Mouse (Mus musculus) midbrain, embryonic 10.5 days (tissue): ENCODE measurements around the gene Dzip1l. TPM values are rescaled to one million over a fixed set of nuclear protein-coding genes. Genes with fewer than 3 reads are reported as not detected.
A peak's percentile ranks its signal among the peaks of the same experiment; 100 is the strongest.

Source experiments
- DNase-seq: peaks from one replicate; pipeline ENCODE4 v3.0.0-alpha.2; 2017; ENCODE audit warnings: low spot score
- H3K27ac ChIP-seq: fragments of 300-500 bp; sonication (generic); replicated peaks from 2 replicates; pipeline ENCODE4 v1.5.1; 2016; ENCODE audit warnings: mild to moderate bottlenecking
- H3K27me3 ChIP-seq: fragments of 300-500 bp; sonication (generic); 2 replicates; pipeline ENCODE4 v1.6.1; 2016; ENCODE audit warnings: low read depth, mild to moderate bottlenecking; ENCODE audit not compliant: poor library complexity, severe bottlenecking
- H3K36me3 ChIP-seq: fragments of 300-500 bp; sonication (generic); 2 replicates; pipeline ENCODE4 v1.6.1; 2016; ENCODE audit warnings: mild to moderate bottlenecking, moderate library complexity
- H3K4me1 ChIP-seq: fragments of 300-500 bp; sonication (generic); 2 replicates; pipeline ENCODE4 v1.6.1; 2016
- H3K4me3 ChIP-seq: fragments of 300-500 bp; sonication (generic); 2 replicates; pipeline ENCODE4 v1.5.1; 2016; ENCODE audit warnings: mild to moderate bottlenecking, moderate library complexity
- H3K9me3 ChIP-seq: fragments of 300-500 bp; sonication (generic); replicated peaks from 2 replicates; pipeline ENCODE4 v1.6.1; 2016; ENCODE audit warnings: mild to moderate bottlenecking
- WGBS: fragments of 180-500 bp; shearing (Covaris S2); methylation state at CpG from one replicate; pipeline ENCODE4 v1.1.7; 2016; 5-methylcytosine and 5-hydroxymethylcytosine counted together
- polyA plus RNA-seq: library from polyadenylated mRNA; unstranded; fragments of >200 nt; fragmentation: Nextera tagmentation; extraction: Ambion mirVana; gene quantifications from 2 replicates; pipeline ENCODE4 v1.2.1, GENCODE M21; 2016

Gene Dzip1l
- polyA plus RNA-seq, 1 experiment from 2014 or later: 26.3 TPM

- DNase-seq: no peak
- Histone ChIP-seq H3K27ac (peak overlapping the region; percentile 96), H3K9me3 (no peaks in the 10 kb centered on the region), H3K36me3 (peaks cover 23% of the 10 kb centered on the region), H3K4me3 (peak overlapping the region; percentile 79), H3K4me1 (peaks cover 44% of the 10 kb centered on the region), H3K27me3 (no peaks in the 10 kb centered on the region)
- under 1% methylated on average over 11 of the region's 11 CpGs for WGBS
Measured at GRCm38 (mm10) chr9:99630071-99630470, 775 bp downstream of the Dzip1l start.

- no peaks in the 10 kb centered on the region for H3K27me3 ChIP-seq
- peak overlapping the region; percentile 79 for H3K4me3 ChIP-seq
- 52% methylated on average over 9 of the region's 9 CpGs for WGBS
- H3K36me3 ChIP-seq: peaks cover 28% of the 10 kb centered on the region
- DNase-seq: peak; percentile 22
- H3K9me3 ChIP-seq: no peaks in the 10 kb centered on the region
- H3K27ac ChIP-seq: peak overlapping the region; percentile 96
- peaks cover 44% of the 10 kb centered on the region for H3K4me1 ChIP-seq
Measured at GRCm38 (mm10) chr9:99630528-99631125, 1.3 kb downstream of the Dzip1l start.

DNA sequence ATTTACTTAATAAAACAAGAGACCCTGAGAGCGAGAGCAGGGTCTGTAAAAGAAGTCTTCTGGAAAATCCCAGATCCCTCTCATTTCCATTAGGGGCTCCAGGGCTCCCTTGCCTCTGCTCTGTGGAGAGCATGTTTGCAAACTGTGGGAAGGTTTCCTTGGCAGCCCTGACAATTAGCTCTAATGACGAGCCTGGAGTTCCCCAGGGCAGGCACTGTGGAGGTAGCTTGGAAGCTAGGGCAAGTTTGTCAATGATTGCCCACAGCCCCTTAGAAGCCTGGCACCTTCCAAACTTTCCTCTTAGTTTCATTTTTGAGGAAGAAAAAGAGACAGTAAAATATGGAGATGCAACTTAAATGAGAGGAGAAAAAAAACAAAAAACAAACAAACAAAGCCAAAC, 2.5 kb downstream of the Dzip1l start:
- H3K27ac ChIP-seq: peak overlapping the region; percentile 65
- 33% methylated on average over 2 of the region's 2 CpGs for WGBS

GRCm38 (mm10) chr9:99632264-99632663, 3.0 kb downstream of the Dzip1l start:
- WGBS: 46% methylated on average over 8 of the region's 8 CpGs
- peak; percentile 48 for DNase-seq
- Histone ChIP-seq H3K4me1 (peaks cover 44% of the 10 kb centered on the region), H3K36me3 (peaks cover 45% of the 10 kb centered on the region), H3K9me3 (no peaks in the 10 kb centered on the region), H3K27me3 (no peaks in the 10 kb centered on the region), H3K4me3 (peak overlapping the region; percentile 79), H3K27ac (peak overlapping the region; percentile 65)

More for the DNA sequence above, 2.5 kb downstream of the Dzip1l start:
- H3K27me3 ChIP-seq: no peaks in the 10 kb centered on the region
- no peaks in the 10 kb centered on the region for H3K9me3 ChIP-seq
- H3K4me1 ChIP-seq: peaks cover 44% of the 10 kb centered on the region
- peak overlapping the region; percentile 79 for H3K4me3 ChIP-seq
- peaks cover 40% of the 10 kb centered on the region for H3K36me3 ChIP-seq
- peak; percentile 19 for DNase-seq

DNA sequence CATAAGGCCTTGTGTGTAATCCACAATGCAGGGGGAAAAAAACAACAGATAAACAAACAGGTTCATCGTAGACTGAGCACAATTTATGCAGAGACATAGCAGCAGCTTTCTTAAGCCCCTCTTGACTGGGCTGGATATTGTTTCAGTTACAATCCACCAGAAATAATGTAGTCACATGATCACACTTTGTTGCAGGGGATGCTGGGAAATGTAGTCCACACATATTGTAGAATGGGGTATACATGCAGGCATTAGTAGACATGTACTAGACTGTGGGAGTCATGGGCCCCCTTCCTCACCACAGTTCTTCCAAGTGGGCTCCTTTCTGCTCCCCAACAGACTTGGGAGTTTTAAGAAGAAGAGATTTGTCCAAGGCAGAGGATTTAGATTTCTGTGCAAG, 7.5 kb downstream of the Dzip1l start:
- peaks cover 87% of the 10 kb centered on the region for H3K36me3 ChIP-seq
- no peaks in the 10 kb centered on the region for H3K27me3 ChIP-seq
- no peaks in the 10 kb centered on the region for H3K9me3 ChIP-seq
- H3K4me1 ChIP-seq: peaks cover 15% of the 10 kb centered on the region
- WGBS: 86% methylated on average over 1 of the region's 1 CpGs
- no peak overlapping the region for H3K4me3 ChIP-seq
- no peak overlapping the region for H3K27ac ChIP-seq
- DNase-seq: no peak

DNA sequence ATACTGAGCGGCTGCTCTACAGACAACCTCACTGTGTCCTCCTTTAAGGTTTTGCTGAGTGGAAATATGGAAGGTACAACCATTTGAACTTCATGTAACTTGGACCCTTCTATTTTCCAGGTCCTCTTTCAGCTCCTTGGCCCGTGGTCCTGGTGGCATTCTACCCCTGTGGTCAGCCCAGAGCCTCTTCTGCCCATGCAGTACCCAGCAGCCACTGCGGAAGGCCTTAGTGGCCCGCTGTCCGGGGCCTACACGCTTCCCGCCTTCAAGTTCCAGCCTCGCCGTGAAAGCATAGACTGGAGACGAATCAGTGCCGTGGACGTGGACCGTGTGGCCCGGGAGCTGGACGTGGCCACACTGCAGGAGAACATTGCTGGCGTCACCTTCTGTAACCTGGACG, 7.9 kb downstream of the Dzip1l start:
- Histone ChIP-seq H3K27ac (no peak overlapping the region), H3K36me3 (peaks cover 92% of the 10 kb centered on the region), H3K4me3 (no peak overlapping the region), H3K27me3 (no peaks in the 10 kb centered on the region), H3K4me1 (peaks cover 10% of the 10 kb centered on the region), H3K9me3 (no peaks in the 10 kb centered on the region)
- no peak for DNase-seq
- WGBS: 97% methylated on average over 17 of the region's 17 CpGs

DNA sequence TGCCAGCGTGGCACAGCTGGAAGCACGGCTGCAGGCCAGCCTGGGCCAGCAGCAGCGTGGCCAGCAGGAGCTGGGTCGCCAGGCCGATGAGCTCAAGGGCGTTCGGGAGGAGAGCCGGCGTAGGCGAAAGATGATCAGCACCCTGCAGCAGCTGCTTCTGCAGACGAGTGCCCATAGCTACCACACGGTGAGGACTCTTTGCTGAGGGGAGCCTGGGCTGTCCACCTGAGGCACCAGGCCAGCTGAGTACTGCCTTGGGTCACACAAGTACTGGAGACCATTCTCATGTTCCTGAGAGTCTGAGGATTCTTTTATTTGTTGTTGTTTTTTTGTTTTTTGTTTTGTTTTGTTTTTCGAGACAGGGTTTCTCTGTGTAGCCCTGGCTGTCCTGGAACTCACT, 8.4 kb downstream of the Dzip1l start:
- Histone ChIP-seq H3K36me3 (peaks cover 96% of the 10 kb centered on the region), H3K4me1 (peaks cover 5% of the 10 kb centered on the region), H3K9me3 (no peaks in the 10 kb centered on the region), H3K4me3 (no peak overlapping the region), H3K27ac (no peak overlapping the region), H3K27me3 (no peaks in the 10 kb centered on the region)
- DNase-seq: no peak
- whole genome bisulfite sequencing: 97% methylated on average over 13 of the region's 13 CpGs

DNA sequence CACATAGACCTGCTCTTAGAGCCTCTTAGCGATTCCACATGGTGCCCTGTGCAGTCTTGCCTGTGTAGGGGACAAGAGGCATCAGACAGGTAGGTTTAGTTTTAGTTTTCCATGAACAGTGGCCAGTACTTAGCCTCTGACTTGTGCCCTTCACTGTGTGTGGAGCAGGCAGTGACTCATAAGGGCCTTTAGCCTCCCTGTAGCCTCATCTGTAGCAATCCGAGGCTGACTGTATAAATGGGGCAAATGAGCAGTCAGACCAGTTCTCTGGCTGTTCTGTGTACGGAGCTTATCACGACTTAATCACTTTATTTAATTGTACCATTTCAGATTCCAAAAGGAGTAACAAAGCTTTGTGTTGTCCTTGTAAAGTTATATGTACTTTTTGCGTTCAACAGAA, 10.7 kb downstream of the Dzip1l start:
- H3K4me3 ChIP-seq: no peak overlapping the region
- DNase-seq: no peak
- no peaks in the 10 kb centered on the region for H3K4me1 ChIP-seq
- H3K9me3 ChIP-seq: no peaks in the 10 kb centered on the region
- WGBS: 94% methylated on average over 5 of the region's 5 CpGs
- peaks cover 93% of the 10 kb centered on the region for H3K36me3 ChIP-seq
- no peak overlapping the region for H3K27ac ChIP-seq
- no peaks in the 10 kb centered on the region for H3K27me3 ChIP-seq

GRCm38 (mm10) chr9:99645416-99645815, 16.1 kb downstream of the Dzip1l start:
- no peak overlapping the region for H3K27ac ChIP-seq
- no peak for DNase-seq
- peaks cover 94% of the 10 kb centered on the region for H3K36me3 ChIP-seq
- H3K4me3 ChIP-seq: no peak overlapping the region
- no peaks in the 10 kb centered on the region for H3K9me3 ChIP-seq
- WGBS: 88% methylated on average over 6 of the region's 6 CpGs
- H3K27me3 ChIP-seq: no peaks in the 10 kb centered on the region
- no peaks in the 10 kb centered on the region for H3K4me1 ChIP-seq

DNA sequence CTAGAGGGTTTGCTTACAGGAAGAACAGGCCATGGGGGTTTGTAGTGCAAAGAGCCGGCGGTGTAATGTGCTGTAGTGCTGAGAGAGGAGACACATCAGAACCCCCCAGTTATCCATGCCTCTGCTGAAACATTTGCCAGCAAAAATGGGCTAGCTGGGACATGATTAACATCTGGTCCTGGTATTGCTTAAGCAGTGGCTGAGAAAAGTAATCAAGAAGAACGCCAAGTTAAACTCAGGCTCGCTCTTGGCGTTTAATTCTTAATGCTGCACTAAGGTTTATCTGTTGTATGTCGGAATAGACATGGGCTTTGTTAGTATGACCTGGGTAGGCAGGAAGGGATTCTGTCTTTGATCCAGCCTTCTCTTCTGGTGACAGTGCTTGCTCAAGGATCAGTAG, 16.8 kb downstream of the Dzip1l start:
- H3K27me3 ChIP-seq: no peaks in the 10 kb centered on the region
- H3K4me1 ChIP-seq: no peaks in the 10 kb centered on the region
- H3K36me3 ChIP-seq: peaks cover 95% of the 10 kb centered on the region
- 97% methylated on average over 6 of the region's 6 CpGs for WGBS
- no peak overlapping the region for H3K4me3 ChIP-seq
- H3K9me3 ChIP-seq: no peaks in the 10 kb centered on the region
- H3K27ac ChIP-seq: no peak overlapping the region
- DNase-seq: no peak

DNA sequence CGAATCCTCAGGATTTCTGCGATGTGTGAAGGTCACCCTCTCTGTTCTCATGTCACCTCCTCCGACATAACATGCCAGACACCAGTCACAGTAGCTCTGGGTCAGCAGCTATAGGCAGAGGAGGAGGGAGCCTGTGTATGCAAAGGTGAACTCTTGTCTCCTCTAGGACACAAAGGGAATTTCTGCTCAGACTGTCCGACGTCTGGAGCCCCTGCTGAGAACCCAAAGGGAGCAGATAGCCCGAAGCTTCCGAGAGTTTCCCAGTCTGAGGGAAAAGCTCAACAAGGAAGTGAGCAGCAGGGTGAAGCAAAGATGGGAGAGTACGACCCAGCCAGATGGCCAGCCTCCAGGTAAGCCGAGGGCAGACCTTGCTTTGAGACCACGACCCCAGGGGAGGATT, 31.5 kb downstream of the Dzip1l start:
- no peak overlapping the region for H3K27ac ChIP-seq
- no peak overlapping the region for H3K4me3 ChIP-seq
- H3K9me3 ChIP-seq: no peaks in the 10 kb centered on the region
- DNase-seq: no peak
- 87% methylated on average over 10 of the region's 10 CpGs for WGBS
- H3K4me1 ChIP-seq: no peaks in the 10 kb centered on the region
- H3K27me3 ChIP-seq: no peaks in the 10 kb centered on the region
- H3K36me3 ChIP-seq: peaks cover 90% of the 10 kb centered on the region

GRCm38 (mm10) chr9:99661606-99662166, 32.4 kb downstream of the Dzip1l start:
- DNase-seq: no peak
- H3K27ac ChIP-seq: no peak overlapping the region
- peaks cover 90% of the 10 kb centered on the region for H3K36me3 ChIP-seq
- no peaks in the 10 kb centered on the region for H3K9me3 ChIP-seq
- no peak overlapping the region for H3K4me3 ChIP-seq
- no peaks in the 10 kb centered on the region for H3K27me3 ChIP-seq
- H3K4me1 ChIP-seq: no peaks in the 10 kb centered on the region
- 84% methylated on average over 16 of the region's 16 CpGs for WGBS

DNA sequence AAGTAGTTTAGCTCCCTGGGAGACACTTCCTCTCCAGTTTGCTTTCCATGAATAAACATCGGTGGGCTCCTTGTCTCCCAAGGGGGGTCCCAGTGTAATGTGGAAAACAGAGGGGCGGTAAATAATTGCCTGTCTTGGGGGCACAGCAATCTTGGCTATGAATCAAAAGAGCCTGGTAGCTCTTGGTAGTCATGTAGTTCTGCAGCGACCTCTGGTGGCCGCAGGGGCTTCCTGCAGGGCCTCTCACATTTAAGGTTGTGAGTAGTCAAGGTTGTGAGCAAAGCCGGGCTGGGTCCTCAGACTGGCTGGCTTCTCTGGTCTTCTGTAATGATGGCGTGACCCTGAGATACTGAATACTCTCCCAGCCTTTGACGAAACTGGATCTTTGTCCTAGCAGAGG, 33.1 kb downstream of the Dzip1l start:
- 38% methylated on average over 7 of the region's 7 CpGs for WGBS
- no peaks in the 10 kb centered on the region for H3K9me3 ChIP-seq
- H3K4me1 ChIP-seq: peaks cover 4% of the 10 kb centered on the region; the same call in 1 of the 2 replicates
- H3K4me3 ChIP-seq: no peak overlapping the region
- DNase-seq: peak; percentile 78
- H3K27ac ChIP-seq: no peak overlapping the region
- H3K36me3 ChIP-seq: peaks cover 90% of the 10 kb centered on the region
- H3K27me3 ChIP-seq: no peaks in the 10 kb centered on the region
